Mouse (Mus musculus): ENCODE results near the gene Erc2.

DNA sequence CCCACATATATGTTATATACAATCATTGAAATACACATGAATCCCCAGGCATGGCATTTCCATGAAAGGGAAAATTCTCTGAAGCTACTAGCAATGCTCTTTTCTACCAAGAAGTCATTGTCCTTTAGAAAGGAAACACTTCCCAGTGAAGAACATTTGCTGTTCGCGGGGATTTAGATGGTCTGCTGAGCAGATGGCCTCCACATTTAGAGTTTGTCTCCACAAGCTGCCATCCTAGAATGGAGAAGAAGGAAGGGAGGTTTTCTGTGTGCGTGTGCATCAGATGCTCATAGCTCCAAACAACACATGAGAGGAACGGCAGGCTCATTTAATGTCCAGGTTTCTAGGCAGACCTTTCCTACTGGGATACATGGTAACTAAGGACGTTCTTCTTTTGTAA, 196.8 kb downstream of the Erc2 start:
- TF ChIP-seq CTCF (IDR thresholded peaks at IDR 0.05; ENCODE audit: low read depth) (no peak), EP300 (IDR thresholded peaks at IDR 0.05; ENCODE audit: low read depth) (no peak)
